Mouse (Mus musculus) monocyte, adult 5-6 weeks (primary cell): Measurements from ENCODE around the gene Iqcf1. TPM values are rescaled to one million over a fixed set of nuclear protein-coding genes. Genes with fewer than 3 reads are reported as not detected.

Source experiments
- ATAC-seq: fragments of 153-309, 156-312 bp; replicated peaks from 2 replicates; pipeline ENCODE4 v1.8.0; 2017; ENCODE audit warnings: mild to moderate bottlenecking; ENCODE audit not compliant: low TSS enrichment, insufficient number of reproducible peaks, severe bottlenecking, poor library complexity, low FRiP score
- total RNA-seq: library from RNA; stranded (forward); fragments of 200-1000, 200-491, 200-594 nt; gene quantifications from 3 replicates; pipeline ENCODE4 v1.2.3, GENCODE M21; 2017

Iqcf1 gene
- total RNA-seq = not detected in 3 replicates

DNA sequence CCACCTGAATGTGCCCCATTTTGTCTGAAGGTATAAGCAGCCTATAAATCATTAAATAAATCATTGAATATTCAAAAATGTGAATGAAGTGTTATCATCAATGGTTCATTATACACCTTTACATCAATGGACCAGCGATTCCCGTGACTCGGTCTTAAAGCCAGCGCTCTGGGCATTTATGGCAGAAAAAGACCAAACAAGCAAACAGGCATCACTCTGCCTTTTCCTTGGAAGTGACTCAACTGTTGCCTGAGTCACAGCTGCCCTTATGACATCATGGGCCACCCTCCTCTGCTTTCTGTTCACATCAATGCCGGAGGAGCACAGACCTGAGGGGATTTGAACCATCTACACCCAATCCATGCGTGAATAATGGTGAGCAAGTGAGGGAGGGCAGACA is at the start of gene Iqcf1:
Gene Iqcf1, plus strand, starts transcription at position 301 of the 400 bp plus-strand sequence.
- no peak for ATAC-seq

GRCm38 (mm10) chr9:106450661-106451060 is 49.1 kb upstream of the Iqcf1 start:
- no peak for ATAC-seq

DNA sequence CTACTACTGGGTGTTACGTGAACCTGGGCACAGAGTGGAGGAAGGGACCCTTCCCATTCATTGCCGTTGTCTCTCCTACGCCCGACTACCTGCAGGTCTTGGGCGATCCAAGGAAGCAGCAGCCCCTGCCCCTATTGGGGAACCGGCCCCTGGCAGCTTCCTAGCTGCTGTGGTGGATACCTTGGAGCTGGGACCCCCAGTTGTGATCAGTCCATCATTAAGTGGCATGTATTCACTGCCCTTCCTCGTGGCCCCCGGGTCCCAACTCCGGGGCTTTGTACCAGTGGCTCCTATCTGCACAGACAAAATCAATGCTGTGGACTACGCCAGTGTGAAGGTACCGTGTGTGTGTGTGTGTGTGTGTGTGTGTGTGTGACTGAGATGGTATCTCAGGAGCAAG is 48.5 kb upstream of the Iqcf1 start:
- no peak for ATAC-seq

- ATAC-seq = no peak
Measured at GRCm38 (mm10) chr9:106451899-106452298, 47.9 kb upstream of the Iqcf1 start.

GRCm38 (mm10) chr9:106452351-106452750 is 47.4 kb upstream of the Iqcf1 start:
- ATAC-seq = no peak

DNA sequence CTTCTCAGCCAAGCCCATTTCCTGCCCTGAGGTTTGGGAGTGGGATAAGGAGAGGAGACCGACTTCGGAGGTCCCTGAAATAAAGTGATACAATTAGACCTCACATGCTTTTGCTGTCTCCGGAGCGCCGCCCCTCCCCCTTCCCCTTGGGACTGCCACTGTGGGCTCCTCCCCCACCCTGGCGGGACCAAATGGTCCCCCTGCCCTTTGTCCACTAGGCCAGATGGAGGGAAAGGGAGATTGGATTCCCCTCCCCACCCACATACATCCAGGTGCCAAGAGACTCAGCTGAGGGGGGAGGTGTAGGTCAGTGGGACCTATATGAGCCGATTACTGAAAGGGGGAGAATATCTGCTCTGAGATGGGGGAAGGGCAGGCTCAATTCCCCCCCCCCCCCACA is 46.9 kb upstream of the Iqcf1 start:
- no peak for ATAC-seq

GRCm38 (mm10) chr9:106453271-106454070 is 46.3 kb upstream of the Iqcf1 start, which contains the start of gene Pcbp4:
TSS of gene Pcbp4 (plus strand) at chr9:106453291.
- no peak for ATAC-seq

DNA sequence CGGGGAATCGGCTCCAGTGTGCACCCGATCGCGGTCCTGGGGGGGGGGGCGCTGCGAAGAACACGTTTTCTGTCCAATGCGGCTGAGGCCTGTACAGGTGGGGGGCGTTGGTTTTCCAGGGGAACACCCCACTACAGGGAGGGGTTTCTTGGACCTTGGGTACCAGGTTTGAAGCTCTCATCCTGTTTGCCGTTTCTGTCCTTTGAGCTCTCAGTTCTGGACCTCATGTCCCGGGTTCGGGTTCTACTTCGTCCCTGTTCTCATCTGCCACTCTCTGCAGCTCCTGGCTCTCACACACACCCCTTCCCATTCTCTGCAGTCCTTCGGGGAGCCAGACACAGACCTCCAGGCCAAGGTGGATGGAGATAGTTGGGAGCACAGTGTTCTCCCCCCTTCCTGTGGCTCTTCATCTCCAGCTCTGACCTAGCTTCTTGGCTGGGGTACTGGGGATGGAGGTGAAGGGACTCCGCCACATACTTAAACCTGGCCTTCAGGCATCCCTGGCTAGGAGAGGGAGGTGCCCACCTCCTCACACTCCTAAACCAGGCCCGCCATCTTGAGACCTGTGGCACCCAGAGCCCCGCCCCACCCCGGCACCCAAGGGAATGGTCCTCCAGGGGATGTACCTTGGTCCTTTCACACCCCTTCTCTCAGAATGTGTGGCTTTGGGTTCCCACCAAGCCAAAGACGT is 45.6 kb upstream of the Iqcf1 start:
- ATAC-seq = no peak

DNA sequence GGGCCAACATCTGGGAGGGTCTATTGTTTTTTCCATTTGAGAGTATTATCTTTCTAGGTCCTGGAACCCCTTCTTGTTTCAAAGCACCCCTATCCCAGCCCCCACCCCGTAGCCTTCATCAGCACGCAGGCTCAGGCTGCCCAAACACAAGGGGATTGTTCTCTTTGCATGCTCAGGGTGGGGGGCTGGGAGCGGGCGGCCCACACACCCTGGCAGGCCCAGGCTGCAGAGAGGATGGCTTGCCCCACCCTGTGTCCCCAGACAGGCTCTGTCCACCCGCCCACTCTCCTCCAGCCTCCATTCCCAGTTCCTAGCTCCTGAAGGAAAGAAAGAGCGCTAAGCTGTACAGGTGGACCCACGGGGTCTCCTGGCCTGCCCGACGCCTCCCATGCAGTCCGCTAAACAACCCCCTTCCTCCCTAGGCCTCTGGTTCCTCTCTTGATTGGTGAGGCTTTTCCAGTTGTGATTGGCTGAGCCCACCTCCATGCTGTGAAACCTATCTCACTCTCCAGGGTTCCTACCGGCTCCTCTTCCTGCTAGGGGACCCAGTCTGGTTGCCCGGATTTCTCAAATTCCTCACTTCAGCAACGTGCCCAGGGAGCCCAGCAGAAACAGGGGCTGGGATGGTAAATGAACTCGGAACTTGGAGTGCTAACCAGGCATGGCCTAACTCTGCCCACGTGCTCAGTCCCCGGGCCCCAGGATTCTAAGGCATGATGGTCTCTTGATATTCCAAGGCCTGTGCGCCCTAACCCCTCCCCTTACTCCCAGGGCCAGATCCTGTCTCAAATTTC is 44.7 kb upstream of the Iqcf1 start:
- ATAC-seq = no peak

DNA sequence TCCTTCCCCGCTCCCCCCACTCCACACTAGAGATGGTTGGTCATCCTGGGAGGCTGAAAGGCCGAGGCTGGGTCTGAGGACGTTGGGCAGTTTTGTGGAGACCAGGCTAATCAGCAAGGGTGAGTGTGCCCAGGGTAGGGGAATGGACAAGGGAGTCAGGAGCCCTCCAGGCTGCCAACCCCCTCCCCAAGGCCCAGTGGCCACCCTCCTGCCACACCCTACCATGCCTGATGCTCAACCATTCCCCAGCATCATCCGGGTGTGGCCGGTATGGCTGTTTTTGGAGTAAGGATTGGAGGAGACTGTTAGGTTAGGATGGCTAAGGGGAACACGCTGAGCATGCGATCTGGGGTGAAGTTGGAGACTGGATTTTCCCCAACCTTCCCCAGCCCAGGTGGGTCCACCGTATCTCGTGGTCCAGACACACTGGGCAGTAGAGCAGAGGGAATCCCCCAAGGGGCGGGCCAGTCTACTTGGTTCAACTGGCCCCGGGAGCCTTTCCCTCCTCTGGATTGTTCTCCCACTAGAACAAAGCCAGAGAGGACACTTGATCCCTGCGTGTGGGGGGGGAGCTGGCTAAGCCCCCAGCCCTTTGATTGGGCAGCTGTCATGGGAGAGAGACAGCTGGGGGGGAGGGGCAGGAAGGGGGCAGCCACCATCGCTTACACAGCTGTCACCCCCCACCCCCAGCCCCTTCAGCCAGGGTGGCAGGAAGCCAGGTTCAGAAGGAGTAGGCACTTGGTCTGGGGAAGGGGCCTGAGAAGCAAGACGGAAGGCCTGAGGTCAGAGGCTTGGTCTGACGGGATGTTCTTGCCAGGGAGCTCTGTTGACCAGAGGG is 43.2 kb upstream of the Iqcf1 start:
- no peak for ATAC-seq

DNA sequence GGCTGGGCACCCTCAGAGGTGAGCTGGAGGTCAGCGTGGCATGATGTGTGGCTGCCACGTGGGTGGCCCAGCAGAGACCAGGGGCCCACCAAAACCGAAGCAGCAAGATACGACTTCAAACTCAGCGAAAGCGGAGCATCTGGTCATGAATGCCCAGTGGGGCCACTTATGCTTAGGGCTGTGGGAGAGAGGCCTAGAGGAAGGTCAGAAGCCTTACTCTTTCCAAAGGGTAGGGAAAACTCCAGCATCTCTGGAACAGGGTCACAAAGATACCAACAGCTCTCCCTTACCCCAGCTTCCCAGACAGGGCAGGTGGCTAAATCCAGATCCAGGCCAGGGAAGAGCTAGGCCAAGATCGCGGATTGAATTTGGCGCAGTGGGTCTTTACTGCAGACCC is 42.6 kb upstream of the Iqcf1 start:
- ATAC-seq = no peak

DNA sequence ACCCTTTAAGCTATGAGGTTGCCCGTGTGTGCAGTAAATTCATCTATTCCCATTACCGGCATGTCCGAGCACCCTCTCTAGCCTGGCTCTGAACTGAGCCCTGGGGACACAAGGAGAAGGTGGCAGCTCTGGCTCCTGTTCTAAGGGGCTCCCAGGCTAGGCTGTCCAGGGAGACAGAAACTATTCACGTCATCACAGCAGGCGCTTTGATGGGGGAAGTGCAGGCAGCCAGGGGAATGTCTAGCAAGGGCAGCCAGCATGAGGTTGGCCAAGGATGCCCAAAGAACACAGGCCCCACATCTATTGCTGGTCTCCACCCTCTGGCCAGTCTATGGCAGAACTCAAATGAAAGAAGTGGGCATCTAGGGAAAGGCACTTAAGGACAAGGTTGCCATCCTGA is 41.8 kb upstream of the Iqcf1 start:
- no peak for ATAC-seq

GRCm38 (mm10) chr9:106459946-106460345 is 39.8 kb upstream of the Iqcf1 start:
- ATAC-seq = no peak

DNA sequence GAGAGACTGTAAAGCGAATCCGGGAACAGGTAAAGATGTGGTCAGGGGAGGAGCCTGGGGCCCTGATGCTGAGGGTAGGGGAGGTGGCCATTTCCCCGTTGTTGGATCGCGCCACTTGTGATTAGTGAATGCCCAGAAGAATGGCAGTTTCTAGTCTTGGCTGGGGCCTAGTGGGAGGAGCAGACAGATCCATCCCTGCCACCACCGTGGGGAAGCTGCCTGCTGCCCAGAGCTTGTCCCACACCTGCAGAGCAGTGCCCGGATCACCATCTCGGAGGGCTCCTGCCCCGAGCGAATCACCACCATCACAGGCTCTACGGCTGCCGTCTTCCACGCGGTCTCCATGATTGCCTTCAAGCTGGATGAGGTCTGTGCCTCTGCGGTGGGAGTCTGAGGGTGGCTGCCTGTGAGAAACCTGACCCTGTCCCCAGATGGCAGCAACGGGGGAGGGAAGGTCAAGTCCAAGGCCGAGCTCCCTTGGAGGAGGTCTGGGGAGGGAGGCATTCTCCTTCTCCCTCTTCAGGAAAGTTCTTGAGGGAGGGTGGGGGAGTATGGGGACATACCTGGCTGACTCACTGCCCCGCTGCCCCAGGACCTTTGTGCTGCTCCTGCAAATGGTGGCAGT is 39.3 kb upstream of the Iqcf1 start:
- ATAC-seq = no peak

GRCm38 (mm10) chr9:106461026-106461415 is 38.7 kb upstream of the Iqcf1 start:
- no peak for ATAC-seq

DNA sequence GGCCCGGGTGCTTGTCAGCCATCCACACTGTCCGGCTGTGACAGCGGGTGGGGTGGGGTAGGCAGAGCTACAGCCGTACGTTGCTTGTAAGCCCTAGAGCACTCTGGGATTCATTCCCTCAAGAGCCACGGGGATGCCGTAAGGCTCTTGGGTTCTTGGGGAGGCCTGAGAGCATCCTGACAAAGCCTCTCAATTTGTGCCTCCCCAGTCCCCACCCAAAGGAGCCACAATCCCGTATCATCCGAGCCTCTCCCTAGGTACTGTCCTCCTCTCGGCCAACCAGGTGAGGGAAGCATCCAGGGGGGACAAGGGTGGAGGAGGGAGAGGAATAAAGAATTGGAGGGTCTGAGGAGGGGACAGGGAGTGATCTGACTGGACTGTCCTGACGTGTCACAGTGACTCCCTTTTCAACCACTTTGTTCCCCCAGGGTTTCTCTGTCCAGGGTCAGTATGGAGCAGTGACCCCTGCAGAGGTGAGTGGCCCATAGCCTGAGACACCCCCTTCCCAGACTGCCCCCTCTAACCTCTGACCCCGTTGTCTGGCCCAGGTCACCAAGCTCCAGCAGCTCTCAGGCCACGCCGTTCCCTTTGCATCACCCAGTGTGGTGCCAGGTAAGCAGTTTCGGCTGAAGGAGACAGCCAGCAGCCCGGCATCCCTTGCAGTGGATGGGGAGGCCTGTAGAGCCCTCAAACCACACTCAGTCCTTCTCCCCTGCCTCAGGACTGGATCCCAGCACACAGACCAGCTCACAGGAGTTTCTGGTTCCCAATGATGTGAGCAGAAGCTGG is 37.9 kb upstream of the Iqcf1 start:
- no peak for ATAC-seq

- no peak for ATAC-seq
Measured at GRCm38 (mm10) chr9:106462430-106462800, 37.4 kb upstream of the Iqcf1 start.
